Mouse (Mus musculus) CH12.LX (cell line): ENCODE measurements at regions not wholly inside any gene's neighbourhood (a gene's known extent, or its start where the extent isn't known, plus 50 kb on each side); places are given as distances from the start of the nearest gene placed in this dataset.
A peak's percentile ranks its signal among the peaks of the same experiment; 100 is the strongest.

ENCODE experiments used
- DNase-seq: peaks from one replicate; pipeline ENCODE4 v3.0.0-alpha.2; 2013; ENCODE audit errors: extremely low read depth
- H3K27ac ChIP-seq: 2 replicates; pipeline ENCODE4 v1.5.1; 2012; ENCODE audit warnings: low read depth, mild to moderate bottlenecking, control low read depth, moderate library complexity; ENCODE audit not compliant: insufficient read depth
- H3K27me3 ChIP-seq: replicated peaks from 2 replicates; pipeline ENCODE3; 2012; ENCODE audit warnings: inconsistent platforms
- H3K36me3 ChIP-seq, 2 experiments: replicated peaks in 1 of 2; 2 replicates each; pipeline versions ENCODE3 to v1.6.1; 2012; ENCODE audit warnings: inconsistent platforms in 1 of 2, low read length in 1 of 2, mild to moderate bottlenecking in 1 of 2, mixed read lengths in 1 of 2, moderate library complexity in 1 of 2; ENCODE audit not compliant: control insufficient read depth in 1 of 2, insufficient read depth in 1 of 2
- H3K4me1 ChIP-seq, 2 experiments: 2 replicates each; pipeline ENCODE4 v1.6.1; 2012; ENCODE audit warnings: inconsistent platforms in 1 of 2, moderate library complexity in 1 of 2; ENCODE audit not compliant: insufficient read depth in 2 of 2, control insufficient read depth in 1 of 2
- H3K4me2 ChIP-seq: 2 replicates; pipeline ENCODE4 v1.6.1; 2012; ENCODE audit warnings: low read depth, mild to moderate bottlenecking, control low read depth; ENCODE audit not compliant: poor library complexity, insufficient read depth, severe bottlenecking
- H3K4me3 ChIP-seq, 3 experiments: fragments of 150-350 bp in 1 of 3; sonication (generic) in 1 of 3; replicated peaks in 1 of 3; 2 replicates each; pipeline versions ENCODE3 to v1.5.1; 2011 to 2012; ENCODE audit warnings: low read depth in 2 of 3, low read length in 2 of 3, mild to moderate bottlenecking in 2 of 3, moderate library complexity in 2 of 3, control low read depth in 1 of 3, improper control_type of control experiment in 1 of 3, inconsistent platforms in 1 of 3, mixed read lengths in 1 of 3; ENCODE audit not compliant: poor library complexity in 1 of 3
- H3K79me2 ChIP-seq: replicated peaks from 2 replicates; pipeline ENCODE4 v1.6.1; 2012; ENCODE audit warnings: mild to moderate bottlenecking, moderate library complexity; ENCODE audit not compliant: control insufficient read depth, poor library complexity, insufficient read depth, severe bottlenecking; ENCODE audit errors: extremely low read depth
- H3K9ac ChIP-seq: 2 replicates; pipeline ENCODE4 v1.6.1; 2012; ENCODE audit warnings: low read depth, mild to moderate bottlenecking, control low read depth, moderate library complexity; ENCODE audit not compliant: insufficient read depth
- H3K9me3 ChIP-seq: replicated peaks from 2 replicates; pipeline ENCODE3; 2012; ENCODE audit warnings: low read length, inconsistent platforms, mixed read lengths
- BHLHE40 ChIP-seq: IDR thresholded peaks from 2 replicates; pipeline ENCODE4 v1.6.1; 2011; ENCODE audit warnings: mild to moderate bottlenecking, low read depth, low read length, improper control_type of control experiment
- CHD1 ChIP-seq: IDR thresholded peaks from 2 replicates; pipeline ENCODE4 v1.6.1; 2012; ENCODE audit warnings: low read depth, low read length, improper control_type of control experiment, inconsistent platforms
- CHD2 ChIP-seq: IDR thresholded peaks from 2 replicates; pipeline ENCODE4 v1.6.1; 2011; ENCODE audit warnings: low read length, improper control_type of control experiment
- CTCF ChIP-seq, 2 experiments: IDR thresholded peaks in 1 of 2; conservative IDR thresholded peaks in 1 of 2; 2 replicates each; pipeline ENCODE4 v1.5.1; 2011 to 2012; ENCODE audit warnings: low read depth in 2 of 2, low read length in 2 of 2, improper control_type of control experiment in 1 of 2, inconsistent platforms in 1 of 2, mild to moderate bottlenecking in 1 of 2, moderate library complexity in 1 of 2
- E2F4 ChIP-seq: IDR thresholded peaks from 2 replicates; pipeline ENCODE4 v1.6.1; 2011; ENCODE audit warnings: low read depth, low read length, improper control_type of control experiment; ENCODE audit not compliant: insufficient replicate concordance
- EP300 ChIP-seq: IDR thresholded peaks from 2 replicates; pipeline ENCODE4 v1.6.1; 2011; ENCODE audit warnings: low read length, improper control_type of control experiment
- ETS1 ChIP-seq: conservative IDR thresholded peaks from 2 replicates; pipeline ENCODE4 v1.6.1; 2012; ENCODE audit warnings: low read depth, mild to moderate bottlenecking, inconsistent platforms, low read length, improper control_type of control experiment, moderate library complexity
- GABPA ChIP-seq: IDR thresholded peaks from 2 replicates; pipeline ENCODE4 v1.6.1; 2012; ENCODE audit warnings: low read depth, low read length, improper control_type of control experiment, inconsistent platforms; ENCODE audit not compliant: insufficient replicate concordance
- HCFC1 ChIP-seq: IDR thresholded peaks from 2 replicates; pipeline ENCODE4 v1.6.1; 2012; ENCODE audit warnings: low read depth, mild to moderate bottlenecking, inconsistent platforms, low read length, improper control_type of control experiment
- IRF4 ChIP-seq: IDR thresholded peaks from 2 replicates; pipeline ENCODE4 v1.6.1; 2014; ENCODE audit warnings: low read depth, mild to moderate bottlenecking, inconsistent platforms, low read length, improper control_type of control experiment
- JUN ChIP-seq: IDR thresholded peaks from 2 replicates; pipeline ENCODE4 v1.6.1; 2011; ENCODE audit warnings: low read depth, mild to moderate bottlenecking, low read length, improper control_type of control experiment, moderate library complexity; ENCODE audit not compliant: insufficient read depth
- KAT2A ChIP-seq: IDR thresholded peaks from 2 replicates; pipeline ENCODE4 v1.6.1; 2012; ENCODE audit warnings: low read length, improper control_type of control experiment, inconsistent platforms; ENCODE audit not compliant: insufficient replicate concordance
- MAFK ChIP-seq: IDR thresholded peaks from 2 replicates; pipeline ENCODE4 v1.6.1; 2011; ENCODE audit warnings: low read length, improper control_type of control experiment; ENCODE audit not compliant: insufficient replicate concordance
- MEF2A ChIP-seq: IDR thresholded peaks from 2 replicates; pipeline ENCODE4 v1.6.1; 2014; ENCODE audit warnings: low read depth, mild to moderate bottlenecking, inconsistent platforms, low read length, improper control_type of control experiment, borderline replicate concordance
- MYC ChIP-seq: IDR thresholded peaks from 2 replicates; pipeline ENCODE4 v1.6.1; 2011; ENCODE audit warnings: low read depth, mild to moderate bottlenecking, improper control_type of control experiment, low read length
- NELFE ChIP-seq: IDR thresholded peaks from 2 replicates; pipeline ENCODE4 v1.6.1; 2011; ENCODE audit warnings: low read depth, low read length, improper control_type of control experiment
- POLR2AphosphoS2 ChIP-seq: IDR thresholded peaks from 2 replicates; pipeline ENCODE4 v1.6.1; 2011; ENCODE audit warnings: low read depth, low read length, improper control_type of control experiment
- RAD21 ChIP-seq: IDR thresholded peaks from 2 replicates; pipeline ENCODE4 v1.6.1; 2011; ENCODE audit warnings: low read depth, mild to moderate bottlenecking, low read length, improper control_type of control experiment, moderate library complexity
- SIN3A ChIP-seq: IDR thresholded peaks from 2 replicates; pipeline ENCODE4 v1.6.1; 2012; ENCODE audit warnings: low read length, improper control_type of control experiment, inconsistent platforms
- SMC3 ChIP-seq: IDR thresholded peaks from 2 replicates; pipeline ENCODE4 v1.6.1; 2011; ENCODE audit warnings: low read depth, low read length, improper control_type of control experiment
- TBP ChIP-seq: conservative IDR thresholded peaks from 2 replicates; pipeline ENCODE4 v1.6.1; 2011; ENCODE audit warnings: low read depth, low read length, improper control_type of control experiment
- TCF12 ChIP-seq: IDR thresholded peaks from 2 replicates; pipeline ENCODE4 v1.6.1; 2014; ENCODE audit warnings: low read depth, mild to moderate bottlenecking, inconsistent platforms, low read length, improper control_type of control experiment
- USF1 ChIP-seq: IDR thresholded peaks from 2 replicates; pipeline ENCODE4 v1.6.1; 2014; ENCODE audit warnings: low read depth, mild to moderate bottlenecking, inconsistent platforms, low read length, improper control_type of control experiment
- USF2 ChIP-seq: conservative IDR thresholded peaks from 2 replicates; pipeline ENCODE4 v1.6.1; 2011; ENCODE audit warnings: low read depth, low read length, improper control_type of control experiment
- ZKSCAN1 ChIP-seq: IDR thresholded peaks from 2 replicates; pipeline ENCODE4 v1.6.1; 2012; ENCODE audit warnings: low read depth, inconsistent platforms, low read length, improper control_type of control experiment, borderline replicate concordance
- ZMIZ1 ChIP-seq: IDR thresholded peaks from 2 replicates; pipeline ENCODE4 v1.6.1; 2012; ENCODE audit warnings: low read depth, mild to moderate bottlenecking, inconsistent platforms, low read length, improper control_type of control experiment
- dilution Hi-C: fragments of 300-500 bp; cut with MboI; formaldehyde crosslinking; loops from 2 replicates; pipeline ENCODE4 v1.14.3; 2020; ENCODE audit warnings: low sequenced_read_pairs; ENCODE audit not compliant: extremely low pct_unique_long_range_greater_than_20kb, extremely low pct_ligation_motif_present
- in situ Hi-C: fragments of 300-500 bp; cut with MboI; formaldehyde crosslinking; loops from 3 replicates; pipeline ENCODE4 v1.14.3; 2019; ENCODE audit warnings: low sequenced_read_pairs, low pct_ligation_motif_present, low pct_unique_long_range_greater_than_20kb, mixed read lengths

GRCm38 (mm10) chr3:21149618-21150017, 782.6 kb upstream of the Agtr1b start:
- Histone ChIP-seq H3K27me3 (no peaks in the 10 kb centered on the region), H3K79me2 (no peaks in the 10 kb centered on the region)
- dilution Hi-C loops: no loop called here

GRCm38 (mm10) chr3:21128821-21129504, 762.0 kb upstream of the Agtr1b start:
- Histone ChIP-seq H3K4me1 (peaks cover 0 to 13% of the 10 kb centered on the region in 2 experiments; a peak in 2 of 4 replicates), H3K36me3 (no peaks in the 10 kb centered on the region), H3K4me3 (no peak overlapping the region), H3K27ac (no peak overlapping the region), H3K9me3 (no peaks in the 10 kb centered on the region)
- DNase-seq: peak; percentile 17
- in situ Hi-C loops: no loop called here
- TF ChIP-seq MAFK (no peak), IRF4 (0 out of 2 replicates have a peak, but pooled peaks have one; percentile 31), HCFC1 (no peak), MEF2A (no peak), CHD2 (no peak), ETS1 (no peak), ZMIZ1 (no peak), POLR2AphosphoS2 (no peak), E2F4 (no peak), TBP (no peak), USF1 (no peak), SMC3 (no peak), KAT2A (no peak), NELFE (no peak), EP300 (peak; percentile 90), JUN (no peak)
- TF ChIP-seq, all 38 proteins: peak for 2
- H3K27me3 ChIP-seq: no peaks in the 10 kb centered on the region
- dilution Hi-C loops: no loop called here
- H3K79me2 ChIP-seq: no peaks in the 10 kb centered on the region
- H3K9ac ChIP-seq: no peak overlapping the region
- no peak overlapping the region for H3K4me2 ChIP-seq

More at GRCm38 (mm10) chr3:21149618-21150017, 782.6 kb upstream of the Agtr1b start:
- TF ChIP-seq CHD1: no peak
- no peak for TF ChIP-seq IRF4
- TF ChIP-seq SIN3A: no peak
- no peak for TF ChIP-seq RAD21
- no peak for TF ChIP-seq CTCF (conservative IDR thresholded peaks at IDR 0.05 in 1 of 2, IDR thresholded peaks at IDR 0.05 in 1 of 2; ENCODE audit: low read depth in 2 of 2, low read length in 2 of 2)
- no peak for TF ChIP-seq USF2
- TF ChIP-seq ZKSCAN1: no peak
- TF ChIP-seq MYC: no peak
- TF ChIP-seq TCF12: no peak
- TF ChIP-seq USF1: no peak
- no peak for TF ChIP-seq ETS1
- TF ChIP-seq GABPA: no peak
- no peak for TF ChIP-seq BHLHE40
- Histone ChIP-seq H3K9ac (no peak overlapping the region), H3K36me3 (no peaks in the 10 kb centered on the region), H3K4me3 (no peak overlapping the region), H3K4me1 (no peaks in the 10 kb centered on the region), H3K9me3 (no peaks in the 10 kb centered on the region), H3K4me2 (no peak overlapping the region), H3K27ac (no peak overlapping the region)
- DNase-seq: no peak
- in situ Hi-C loops: no loop called here
